Mouse (Mus musculus) midbrain, embryonic 11.5 days (tissue): ENCODE measurements around the gene Nmnat2. TPM values are rescaled to one million over a fixed set of nuclear protein-coding genes. Genes with fewer than 3 reads are reported as not detected.

Source experiments
- ATAC-seq: fragments of 200-750 bp; cut with Nextera tagmentation; 2 replicates; pipeline ENCODE4 v1.8.0; 2017; ENCODE audit warnings: moderate TSS enrichment, moderate library complexity; ENCODE audit not compliant: low FRiP score
- DNase-seq: peaks from one replicate; pipeline ENCODE4 v3.0.0; 2015; ENCODE audit warnings: low spot score; ENCODE audit errors: missing footprints
- H3K27ac ChIP-seq: fragments of 300-500 bp; sonication (generic); 2 replicates; pipeline ENCODE4 v1.5.1; 2014; ENCODE audit warnings: low read depth, low read length
- H3K27me3 ChIP-seq: fragments of 300-500 bp; sonication (generic); 2 replicates; pipeline ENCODE4 v1.6.1; 2014; ENCODE audit warnings: mild to moderate bottlenecking, low read length, moderate library complexity, mixed read lengths; ENCODE audit not compliant: control insufficient read depth, insufficient read depth
- H3K36me3 ChIP-seq: fragments of 300-500 bp; sonication (generic); 2 replicates; pipeline ENCODE4 v1.6.1; 2014; ENCODE audit warnings: mild to moderate bottlenecking, low read length, moderate library complexity, mixed read lengths; ENCODE audit not compliant: control insufficient read depth, insufficient read depth
- H3K4me1 ChIP-seq: fragments of 300-500 bp; sonication (generic); 2 replicates; pipeline ENCODE4 v1.6.1; 2014; ENCODE audit warnings: low read length; ENCODE audit not compliant: control insufficient read depth, insufficient read depth
- H3K4me2 ChIP-seq: fragments of 300-500 bp; sonication (generic); 2 replicates; pipeline ENCODE4 v1.6.1; 2014; ENCODE audit warnings: mild to moderate bottlenecking, moderate library complexity
- H3K4me3 ChIP-seq: fragments of 300-500 bp; sonication (generic); 2 replicates; pipeline ENCODE4 v1.5.1; 2014; ENCODE audit warnings: low read depth, low read length
- H3K9ac ChIP-seq: fragments of 300-500 bp; sonication (generic); 2 replicates; pipeline ENCODE4 v1.6.1; 2014; ENCODE audit warnings: low read length
- H3K9me3 ChIP-seq: fragments of 300-500 bp; sonication (generic); 2 replicates; pipeline ENCODE4 v1.6.1; 2016; ENCODE audit warnings: low read length; ENCODE audit not compliant: control insufficient read depth
- WGBS: fragments of 180-500 bp; shearing (Covaris S2); extraction: QIAGEN DNeasy Blood & Tissue Kit; methylation state at CpG from one replicate; pipeline ENCODE4 v1.1.7; 2014; 5-methylcytosine and 5-hydroxymethylcytosine counted together
- polyA plus RNA-seq: library from polyadenylated mRNA; unstranded; fragments of >200 nt; fragmentation: Nextera tagmentation; extraction: Ambion mirVana; gene quantifications from 2 replicates; pipeline ENCODE4 v1.2.1, GENCODE M21; 2014

Gene Nmnat2
- polyA plus RNA-seq, 1 experiment from 2014 or later, result 15.0 TPM

DNA sequence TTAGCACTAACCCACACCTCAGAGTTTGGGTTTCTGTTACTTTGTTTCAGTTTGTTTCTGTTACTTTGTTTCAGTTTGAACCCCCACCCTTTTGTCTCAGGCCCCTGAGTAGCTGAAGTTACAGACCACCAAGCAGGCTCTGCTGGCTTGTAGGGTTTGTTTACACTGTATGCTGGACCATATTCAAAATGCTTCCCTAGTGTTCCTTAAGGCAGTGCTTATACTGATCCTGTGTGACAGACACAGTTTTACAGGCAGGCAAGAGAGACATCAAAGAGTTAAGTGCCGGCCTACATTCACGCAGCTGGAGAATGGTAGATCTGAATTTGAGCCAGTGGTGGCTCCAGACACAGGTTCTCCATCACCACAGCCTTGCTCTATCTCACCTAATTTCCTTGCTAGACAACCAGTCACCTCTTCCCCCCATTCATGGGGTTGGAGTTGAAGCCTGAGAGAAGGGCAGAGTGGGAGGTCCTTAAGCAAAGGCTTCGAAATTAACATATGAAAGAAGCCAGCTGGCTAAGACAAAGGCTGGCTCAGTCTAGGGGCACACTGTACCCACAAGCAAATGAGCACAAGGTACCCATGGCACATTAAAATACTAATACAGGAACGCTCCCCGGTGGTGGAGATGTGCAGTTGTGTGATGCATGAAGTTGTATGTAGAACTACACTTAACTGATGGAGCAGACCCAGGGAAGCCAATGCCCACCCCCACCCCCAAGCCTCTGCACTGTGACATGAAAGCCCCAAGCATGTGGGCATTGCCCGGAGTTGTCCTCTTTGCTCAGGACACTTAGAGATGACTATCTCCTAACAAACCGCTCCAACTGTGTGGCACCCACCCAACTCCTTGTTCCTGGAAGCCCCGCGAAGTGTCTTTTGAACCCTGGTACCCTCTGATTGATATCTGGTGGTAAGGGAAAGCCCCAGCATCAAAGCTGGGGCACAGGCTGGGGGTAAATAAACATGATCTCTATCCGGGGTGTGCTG is 82.9 kb downstream of the Nmnat2 start:
- 71% methylated on average over 10 of the region's 10 CpGs for WGBS

DNA sequence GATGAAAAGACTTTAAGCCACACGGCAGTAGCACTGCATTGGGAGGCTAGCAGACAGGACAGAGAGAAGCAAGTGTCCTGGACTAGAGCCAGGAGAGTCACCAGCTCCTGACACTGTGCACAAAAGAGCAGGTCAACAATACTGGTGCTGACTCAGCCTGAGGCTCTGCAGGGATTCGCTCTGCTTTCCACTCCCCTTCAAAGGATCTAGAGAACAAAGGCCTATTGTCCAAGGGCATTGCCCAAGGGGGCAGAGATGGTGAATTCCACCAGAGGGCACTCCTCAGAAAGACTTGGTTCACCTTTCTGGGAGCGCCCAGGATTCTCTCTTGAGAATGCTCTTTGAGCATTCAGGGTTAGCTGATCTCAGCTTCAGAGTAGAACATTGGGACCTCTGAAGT is 85.3 kb downstream of the Nmnat2 start:
- DNase-seq (no peak), ATAC-seq (peak; percentile 62)
- Histone ChIP-seq H3K9me3 (no peaks in the 10 kb centered on the region), H3K4me2 (no peak overlapping the region), H3K27me3 (peaks cover 6% of the 10 kb centered on the region; the same call in 1 of the 2 replicates), H3K4me3 (no peak overlapping the region), H3K9ac (no peak overlapping the region), H3K4me1 (peaks cover 20% of the 10 kb centered on the region), H3K27ac (no peak overlapping the region), H3K36me3 (no peaks in the 10 kb centered on the region)
- WGBS, result 12% methylated on average over 3 of the region's 3 CpGs

More for the DNA sequence above, 82.9 kb downstream of the Nmnat2 start:
- ATAC-seq (peak; percentile 57; the same call in 1 of the 2 replicates), DNase-seq (no peak)
- Histone ChIP-seq H3K9ac (no peak overlapping the region), H3K27ac (no peak overlapping the region), H3K36me3 (no peaks in the 10 kb centered on the region), H3K4me2 (no peak overlapping the region), H3K4me3 (no peak overlapping the region), H3K4me1 (peaks cover 13% of the 10 kb centered on the region), H3K9me3 (no peaks in the 10 kb centered on the region), H3K27me3 (peaks cover 3% of the 10 kb centered on the region; the same call in 1 of the 2 replicates)

DNA sequence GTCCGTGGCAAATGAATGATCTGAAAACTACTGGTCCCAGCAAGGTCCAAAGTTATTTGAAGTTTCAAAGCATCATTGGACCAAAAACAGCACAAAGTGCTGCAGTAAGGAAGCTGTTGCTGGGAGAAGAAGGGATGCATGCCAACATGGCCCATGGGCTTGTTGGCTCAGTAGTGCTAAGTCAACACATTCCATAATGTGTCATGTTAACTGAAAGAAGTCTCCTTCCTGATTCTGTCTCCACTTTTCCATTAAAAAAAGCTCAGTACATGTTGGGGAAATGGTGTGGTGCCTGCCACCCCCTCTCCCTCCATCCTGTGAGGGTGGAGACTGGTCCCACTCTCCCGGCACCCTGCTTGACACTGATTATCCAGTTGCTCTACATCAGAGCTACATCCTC is 86.3 kb downstream of the Nmnat2 start:
- DNase-seq (no peak), ATAC-seq (no peak)
- 78% methylated on average over 2 of the region's 2 CpGs for WGBS
- no peaks in the 10 kb centered on the region for H3K9me3 ChIP-seq
- peaks cover 7% of the 10 kb centered on the region; the same call in 1 of the 2 replicates for H3K27me3 ChIP-seq
- H3K4me1 ChIP-seq, result peaks cover 18% of the 10 kb centered on the region
- H3K27ac ChIP-seq, result no peak overlapping the region
- no peaks in the 10 kb centered on the region for H3K36me3 ChIP-seq
- H3K4me3 ChIP-seq, result no peak overlapping the region
- H3K9ac ChIP-seq, result no peak overlapping the region
- H3K4me2 ChIP-seq, result no peak overlapping the region

DNA sequence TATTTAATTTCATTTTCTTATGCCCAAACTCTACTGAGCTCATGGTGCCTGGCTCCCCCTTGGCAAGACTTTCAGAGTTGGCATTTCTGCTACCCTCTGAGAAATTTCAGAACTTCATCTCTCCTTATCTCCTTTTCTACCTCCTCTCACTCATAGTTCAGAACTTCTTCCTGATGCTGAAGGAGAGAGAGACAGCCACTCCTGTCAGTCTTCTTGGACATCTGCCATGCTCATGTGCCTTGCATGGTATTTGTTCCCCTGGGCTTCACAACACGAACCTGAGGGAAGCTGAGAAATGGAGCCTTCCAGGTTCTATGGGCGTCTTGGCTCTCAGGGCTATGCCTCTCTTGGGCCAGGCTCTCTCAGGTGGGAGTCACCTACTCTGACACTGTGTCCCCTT is 87.5 kb downstream of the Nmnat2 start:
- Histone ChIP-seq H3K4me2 (no peak overlapping the region), H3K9ac (no peak overlapping the region), H3K27me3 (peaks cover 7% of the 10 kb centered on the region; the same call in 1 of the 2 replicates), H3K36me3 (no peaks in the 10 kb centered on the region), H3K4me1 (peaks cover 18% of the 10 kb centered on the region), H3K27ac (no peak overlapping the region), H3K9me3 (no peaks in the 10 kb centered on the region), H3K4me3 (no peak overlapping the region)
- DNase-seq, result no peak
- no peak for ATAC-seq
- WGBS, result 84% methylated on average over 2 of the region's 2 CpGs

DNA sequence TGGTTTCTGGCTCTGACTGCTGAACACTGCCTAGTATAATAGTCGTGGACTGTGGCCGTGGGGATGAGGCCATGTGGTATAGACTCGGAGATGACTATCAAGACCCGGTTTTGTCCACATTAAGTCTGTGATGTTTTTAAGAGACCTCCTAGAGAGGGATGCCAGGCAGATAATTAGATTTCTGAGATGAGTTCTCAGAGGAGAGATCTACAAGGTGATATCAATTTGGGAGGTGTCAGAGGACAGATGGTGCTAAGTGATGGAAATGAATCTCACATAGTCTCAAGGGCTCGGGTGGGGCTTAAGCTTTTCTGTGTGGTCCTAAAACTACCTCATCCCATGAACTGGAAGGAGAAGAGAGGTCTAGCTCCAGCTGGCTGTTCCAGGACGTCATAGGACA is 88.5 kb downstream of the Nmnat2 start:
- no peak overlapping the region; the same call in 1 of the 2 replicates for H3K4me2 ChIP-seq
- no peak for DNase-seq
- H3K9me3 ChIP-seq, result no peaks in the 10 kb centered on the region
- peaks cover 7% of the 10 kb centered on the region; the same call in 1 of the 2 replicates for H3K27me3 ChIP-seq
- ATAC-seq, result no peak
- no peak overlapping the region for H3K27ac ChIP-seq
- H3K4me1 ChIP-seq, result peaks cover 22% of the 10 kb centered on the region
- WGBS, result 29% methylated on average over 6 of the region's 6 CpGs
- H3K36me3 ChIP-seq, result no peaks in the 10 kb centered on the region
- no peak overlapping the region for H3K4me3 ChIP-seq
- H3K9ac ChIP-seq, result no peak overlapping the region

DNA sequence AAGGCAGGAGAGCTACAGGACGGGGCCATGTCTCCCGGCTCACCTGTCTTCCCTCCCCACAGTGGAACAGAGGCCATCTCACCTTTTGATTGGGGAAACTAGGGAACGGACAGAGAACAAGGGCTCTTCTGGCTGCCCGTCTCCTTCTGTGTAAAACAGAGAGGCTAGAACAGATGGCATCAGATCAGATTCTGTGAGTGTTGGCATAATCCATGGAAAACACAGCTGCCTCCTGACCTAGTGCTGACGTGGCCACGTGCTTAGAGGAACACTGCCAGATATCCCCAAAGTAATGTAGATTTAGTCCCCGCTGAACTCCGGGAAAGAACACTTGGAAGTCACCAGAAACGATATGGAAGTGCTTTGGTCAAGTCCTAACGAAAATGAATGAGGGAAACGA is 90.6 kb downstream of the Nmnat2 start:
- no peaks in the 10 kb centered on the region for H3K36me3 ChIP-seq
- no peak overlapping the region for H3K4me3 ChIP-seq
- no peaks in the 10 kb centered on the region for H3K9me3 ChIP-seq
- DNase-seq (no peak), ATAC-seq (no peak)
- no peak overlapping the region for H3K27ac ChIP-seq
- 78% methylated on average over 11 of the region's 11 CpGs for WGBS
- H3K4me1 ChIP-seq, result peaks cover 20% of the 10 kb centered on the region
- H3K27me3 ChIP-seq, result peaks cover 11% of the 10 kb centered on the region; the same call in 1 of the 2 replicates
- H3K4me2 ChIP-seq, result no peak overlapping the region
- no peak overlapping the region for H3K9ac ChIP-seq

DNA sequence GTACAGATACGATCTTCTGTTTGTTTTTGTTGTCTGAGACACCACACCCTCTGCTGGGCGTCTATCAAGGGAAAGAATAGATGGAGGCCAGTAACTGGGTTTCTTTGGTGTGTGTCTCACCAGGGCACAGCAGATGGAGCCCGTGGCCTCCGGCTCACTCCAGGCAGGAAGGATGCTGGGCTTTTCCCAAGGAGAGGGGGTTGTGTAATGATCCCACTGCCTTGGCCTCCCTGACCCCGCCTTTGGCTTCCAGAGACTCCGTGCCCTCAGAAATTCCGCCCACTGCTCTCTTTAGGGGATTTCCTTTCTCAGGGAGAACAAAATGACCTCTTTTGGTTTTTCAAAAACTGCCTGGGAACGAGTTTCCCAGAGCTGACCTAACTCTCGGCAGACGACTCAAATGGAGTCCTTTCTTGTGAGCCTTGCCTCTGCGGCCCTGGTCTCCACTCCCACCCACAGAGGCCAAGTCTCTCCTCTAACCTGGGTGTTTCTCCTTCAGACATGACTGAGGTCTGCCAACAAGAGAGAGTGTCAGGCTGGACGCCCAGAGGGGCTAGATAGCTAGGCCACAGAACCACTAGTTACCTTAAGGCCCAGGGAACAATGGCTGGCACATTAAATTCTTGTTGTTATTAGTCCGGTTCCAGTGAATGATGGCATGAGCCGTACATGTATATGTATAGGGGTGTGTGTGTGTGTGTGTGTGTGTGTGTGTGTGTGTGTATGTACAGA is 93.5 kb downstream of the Nmnat2 start:
- no peak overlapping the region for H3K4me2 ChIP-seq
- H3K27ac ChIP-seq, result no peak overlapping the region; the same call in 1 of the 2 replicates
- H3K4me1 ChIP-seq, result peaks cover 13% of the 10 kb centered on the region
- 0 out of 2 replicates have a peak overlapping the region, but pooled peaks have one; percentile 41 for H3K9ac ChIP-seq
- H3K27me3 ChIP-seq, result peaks cover 13% of the 10 kb centered on the region; the same call in 1 of the 2 replicates
- H3K9me3 ChIP-seq, result no peaks in the 10 kb centered on the region
- ATAC-seq, result peak; percentile 79
- H3K4me3 ChIP-seq, result no peak overlapping the region
- peak; percentile 89 for DNase-seq
- H3K36me3 ChIP-seq, result no peaks in the 10 kb centered on the region
- WGBS, result 13% methylated on average over 14 of the region's 14 CpGs

DNA sequence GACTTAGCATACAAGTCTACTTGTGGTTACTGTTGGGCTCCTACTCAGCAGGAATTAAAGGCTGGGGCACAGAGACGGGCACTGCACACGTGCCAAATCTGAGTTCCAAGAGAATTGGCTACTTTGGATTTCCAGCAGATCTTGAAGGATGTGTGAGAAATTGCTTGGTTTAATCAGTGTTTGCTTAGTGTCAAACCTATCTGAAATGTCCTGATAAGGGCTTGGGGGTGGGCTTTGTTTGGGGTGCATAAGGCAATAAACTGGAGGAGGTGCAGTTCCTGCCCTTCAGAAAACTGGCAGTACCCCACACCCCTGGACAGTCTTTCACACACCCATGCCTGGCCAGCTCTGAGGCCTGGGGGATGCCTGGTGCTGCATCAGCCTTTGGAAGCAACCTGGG is 94.7 kb downstream of the Nmnat2 start:
- Histone ChIP-seq H3K36me3 (no peaks in the 10 kb centered on the region), H3K9me3 (no peaks in the 10 kb centered on the region), H3K9ac (no peak overlapping the region), H3K4me1 (peaks cover 13% of the 10 kb centered on the region), H3K4me2 (no peak overlapping the region), H3K4me3 (no peak overlapping the region), H3K27ac (no peak overlapping the region), H3K27me3 (peaks cover 13% of the 10 kb centered on the region; the same call in 1 of the 2 replicates)
- WGBS, result 61% methylated on average over 2 of the region's 2 CpGs
- ATAC-seq (no peak), DNase-seq (no peak)
